Mouse (Mus musculus): ENCODE measurements around the gene Ankrd16.

Ankrd16 gene

DNA sequence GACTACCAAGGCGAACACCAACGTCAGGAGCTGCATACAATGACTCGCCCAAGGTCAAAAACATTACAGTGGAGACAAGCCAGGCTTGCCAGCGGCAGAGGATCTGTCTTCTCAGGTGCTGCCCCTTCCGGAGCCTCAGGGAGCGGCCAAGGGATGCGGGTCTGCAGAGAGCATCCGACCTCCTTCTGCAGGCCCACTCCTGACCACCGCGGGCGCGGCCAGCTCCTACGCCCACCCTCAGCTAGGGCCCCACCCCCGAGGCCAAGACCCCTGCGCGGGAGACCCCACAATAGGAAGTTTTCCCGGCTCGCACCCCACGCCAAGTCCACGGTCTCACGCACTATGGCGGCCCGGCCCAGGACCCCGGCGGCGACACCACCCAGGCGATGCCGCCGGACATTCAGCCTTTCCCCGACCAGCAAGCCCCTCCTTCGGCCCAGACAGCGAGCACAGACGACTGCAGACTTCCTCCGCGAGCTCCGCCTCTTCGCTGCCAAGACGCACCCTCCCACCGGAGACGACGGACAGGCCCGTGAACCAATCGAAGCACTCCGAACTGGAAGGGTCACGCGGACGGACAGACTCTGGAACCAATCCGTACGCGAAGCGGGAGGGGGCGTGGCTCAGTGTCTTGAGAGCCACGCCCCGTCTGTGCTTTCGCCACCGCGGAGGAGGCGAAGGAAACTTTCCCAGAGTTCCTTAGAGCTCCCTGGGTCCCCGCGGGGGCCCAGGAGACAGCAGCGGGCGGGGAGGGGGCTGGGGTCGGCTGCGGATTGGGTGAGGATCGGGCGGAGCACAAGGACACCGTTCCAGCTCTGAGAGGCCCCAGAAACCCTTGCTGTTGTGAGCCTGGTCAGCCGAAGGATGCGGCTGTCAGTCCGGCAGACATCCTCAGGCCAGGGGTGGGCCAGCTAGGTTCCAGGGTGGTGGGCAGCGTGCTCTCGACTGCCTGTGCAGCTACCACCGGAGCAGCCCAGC lies at the start of gene Ankrd16, which contains the start of gene Fbh1:
Gene Ankrd16, plus strand, starts transcription at position 786 of the 978 bp plus-strand sequence.
Gene Fbh1, minus strand, starts transcription at position 492 of the 978 bp plus-strand sequence.
- DNase-seq (ENCODE audit: low spot score) = peak; percentile 100

DNA sequence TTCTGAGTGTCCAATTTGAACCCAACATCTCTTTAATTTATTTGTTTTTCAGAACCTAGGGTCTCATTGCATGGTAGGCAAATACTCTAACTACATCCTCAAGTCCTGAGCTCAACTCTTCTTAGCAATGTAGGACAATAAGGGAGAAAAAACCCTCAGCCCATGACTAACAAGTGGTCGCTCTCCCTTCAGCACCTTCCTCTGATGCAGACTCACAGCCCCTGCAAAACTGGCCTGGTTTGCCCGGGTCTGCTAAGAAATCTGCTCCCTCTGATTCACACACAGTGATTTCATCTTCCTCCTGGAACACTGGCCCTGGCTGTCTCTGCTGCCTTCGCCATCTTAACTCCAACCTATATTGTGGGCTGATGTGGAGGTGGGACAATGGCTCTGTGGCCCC lies 48.6 kb upstream of the Ankrd16 start:
- DNase-seq (ENCODE audit: low spot score) = no peak

DNA sequence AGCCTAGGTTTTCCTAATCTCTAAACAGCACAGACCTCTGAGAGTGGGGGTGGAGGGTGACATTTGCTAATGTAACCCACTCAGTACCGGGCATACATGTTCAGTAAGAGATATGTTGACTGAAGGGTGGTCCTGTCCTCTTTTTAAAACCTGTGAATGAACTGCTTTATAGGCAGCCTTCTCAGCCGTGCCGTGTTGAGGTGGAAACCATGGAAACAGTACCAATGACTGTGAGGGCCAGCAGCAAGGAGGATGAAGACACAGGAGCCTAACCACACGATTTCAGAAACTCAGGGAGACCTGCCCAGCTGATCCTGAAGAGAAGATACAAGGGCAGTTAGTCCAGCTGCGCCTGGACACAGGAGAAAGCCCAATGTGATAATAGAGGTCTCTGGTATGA lies 44.7 kb upstream of the Ankrd16 start:
- DNase-seq (ENCODE audit: low spot score) = no peak

DNA sequence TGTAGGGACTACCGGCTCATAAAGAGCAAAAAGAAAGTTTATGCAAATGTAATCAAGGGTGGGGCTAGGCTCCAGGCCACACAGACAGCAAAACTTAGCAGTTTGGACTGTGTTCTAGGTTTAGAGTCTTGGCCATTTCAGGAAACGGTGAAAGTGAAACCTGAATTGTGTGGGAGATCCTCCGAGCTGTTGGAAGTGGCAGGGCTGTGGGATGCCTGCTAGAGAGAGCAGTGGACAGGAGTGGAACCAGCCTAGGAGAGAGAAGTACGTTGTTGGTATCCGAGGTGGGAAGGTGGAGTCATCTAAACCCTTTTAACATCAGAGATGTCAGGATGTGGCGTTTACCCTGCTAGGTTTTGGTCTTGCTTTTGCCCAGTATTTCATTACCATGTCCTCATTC lies 41.8 kb upstream of the Ankrd16 start:
- DNase-seq (ENCODE audit: low spot score) = no peak

DNA sequence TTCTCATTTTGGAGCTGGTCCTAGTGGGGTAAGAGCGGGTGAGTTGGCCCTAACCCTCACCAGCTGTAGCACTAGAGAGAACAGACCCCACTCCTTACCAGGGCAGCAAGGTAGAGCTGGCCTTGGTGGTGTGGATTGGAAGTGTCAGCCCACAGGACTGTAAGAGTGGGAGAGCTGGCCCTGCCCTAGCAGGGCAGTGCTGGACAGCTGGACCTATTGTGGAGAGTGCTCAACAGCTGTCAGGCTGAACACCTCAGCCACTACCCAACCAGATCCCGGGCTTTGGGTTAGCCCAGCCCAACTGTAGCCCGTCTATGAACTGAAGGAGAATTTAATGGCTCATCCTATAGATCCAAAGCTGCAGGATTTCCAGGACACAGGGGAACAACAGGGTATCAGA lies 38.9 kb upstream of the Ankrd16 start:
- DNase-seq (ENCODE audit: low spot score) = no peak

DNA sequence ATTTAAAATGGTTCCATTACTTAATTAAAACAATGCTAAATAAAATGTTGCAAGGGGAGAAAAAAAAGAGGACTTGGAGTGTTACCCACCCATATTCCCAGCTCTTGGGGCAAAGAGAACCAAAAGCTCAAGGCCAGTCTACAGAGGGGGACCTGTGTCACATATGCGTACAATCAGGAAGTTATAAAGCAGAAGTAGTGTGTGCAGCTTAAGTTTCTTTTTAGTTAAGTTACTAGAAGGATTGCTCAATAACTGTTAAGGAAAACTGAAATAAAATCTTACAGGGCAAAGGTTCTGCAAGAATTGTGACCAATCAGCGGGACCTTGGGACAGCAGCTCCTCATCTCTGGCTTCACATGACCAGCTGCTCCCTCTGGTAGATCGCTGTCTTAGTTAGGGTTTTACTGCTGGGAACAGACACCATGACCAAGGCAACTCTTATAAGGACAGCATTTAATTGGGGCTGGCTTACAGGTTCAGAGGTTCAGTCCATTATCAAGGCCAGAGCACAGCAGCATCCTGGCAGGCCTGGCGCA lies 38.1 kb upstream of the Ankrd16 start:
- DNase-seq (ENCODE audit: low spot score) = no peak

DNA sequence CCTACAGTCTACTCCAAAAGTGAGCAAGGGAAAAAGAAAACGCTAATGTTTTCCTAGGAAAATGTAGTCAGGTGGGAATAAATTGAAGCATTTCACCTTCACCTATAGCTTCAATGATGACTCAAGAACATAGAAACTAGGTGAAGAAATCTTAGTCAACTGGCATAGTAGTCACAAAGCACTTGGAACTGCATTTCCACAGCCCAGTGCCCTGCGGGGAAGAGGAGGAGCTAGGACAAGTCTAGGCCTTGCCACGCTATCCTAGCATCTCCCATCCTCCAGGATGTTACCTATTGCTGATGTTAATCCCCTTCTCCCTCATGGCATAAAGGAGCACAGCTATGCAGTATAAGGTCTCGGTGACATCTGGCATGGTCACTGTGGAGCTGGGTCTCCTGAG lies 15.1 kb upstream of the Ankrd16 start:
- no peak for DNase-seq (ENCODE audit: low spot score)

DNA sequence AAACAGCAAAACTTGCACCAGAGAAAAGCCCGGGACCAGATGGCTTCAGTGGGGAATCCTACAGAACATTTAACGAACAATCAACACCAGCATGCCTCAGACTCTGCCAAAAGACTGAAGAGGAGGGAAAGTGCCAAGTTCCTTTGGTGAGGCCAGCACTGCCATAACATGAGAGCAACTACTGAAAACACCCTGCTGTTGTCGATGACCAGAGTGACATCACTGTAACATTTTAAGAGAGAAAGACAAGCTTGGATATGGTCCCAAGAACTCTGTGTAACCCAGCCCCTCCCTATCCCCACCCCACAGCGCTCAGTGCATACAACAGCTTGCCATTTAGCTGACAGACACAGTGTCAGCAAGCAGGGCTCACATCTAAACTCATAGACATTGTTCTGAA lies 12.0 kb upstream of the Ankrd16 start:
- DNase-seq (ENCODE audit: low spot score) = no peak

DNA sequence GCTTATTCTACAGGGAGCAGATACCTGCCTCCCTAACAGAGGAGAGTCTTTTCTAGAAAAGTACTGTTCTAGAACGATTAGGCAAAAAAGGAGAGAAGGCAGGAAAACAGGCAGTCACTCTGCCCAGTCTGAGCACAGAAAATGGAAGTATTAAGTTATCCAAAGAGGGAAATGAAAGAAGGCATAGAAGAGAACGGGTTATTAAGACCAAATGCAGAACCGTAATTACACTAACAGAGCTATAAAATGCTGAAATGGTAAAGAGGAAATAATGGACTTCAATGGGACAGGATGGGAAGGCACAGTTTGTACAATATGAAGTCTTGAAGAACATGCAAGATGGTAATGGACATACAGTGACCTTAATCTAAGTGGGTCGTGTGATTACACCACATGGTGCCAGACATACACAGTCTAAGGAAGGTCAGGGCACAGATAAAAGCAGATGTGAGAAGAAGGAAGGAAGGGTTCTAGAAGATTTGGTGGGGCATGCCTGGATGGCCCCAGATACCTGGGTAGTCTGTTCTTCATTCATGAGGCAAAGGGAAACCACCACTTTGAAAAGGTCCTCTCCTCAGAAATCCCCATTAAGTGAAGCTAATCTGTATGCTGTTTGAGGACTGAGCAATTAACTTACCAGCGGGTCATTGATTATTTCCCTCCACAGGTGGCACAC lies 11.1 kb upstream of the Ankrd16 start:
- DNase-seq (ENCODE audit: low spot score) = no peak

DNA sequence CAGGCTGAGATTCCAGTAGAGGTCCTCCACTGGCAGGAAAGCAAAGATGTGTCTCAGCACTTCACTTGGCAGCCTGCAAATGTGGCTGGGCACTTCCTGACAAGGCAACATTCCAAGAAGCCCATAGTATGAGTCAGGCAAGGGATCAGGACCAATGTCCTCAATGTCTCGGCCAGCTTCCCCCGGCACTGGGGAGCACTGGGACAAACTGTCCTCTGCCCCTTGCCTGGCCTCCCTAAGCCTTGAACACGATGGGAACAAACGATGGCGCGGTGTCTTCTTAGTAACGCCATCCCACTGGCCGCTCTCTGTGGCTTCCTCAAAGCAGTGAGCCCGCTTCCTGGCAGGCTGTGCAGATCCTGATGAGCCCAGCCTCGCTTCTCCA lies 10.5 kb upstream of the Ankrd16 start:
- DNase-seq (ENCODE audit: low spot score) = no peak

DNA sequence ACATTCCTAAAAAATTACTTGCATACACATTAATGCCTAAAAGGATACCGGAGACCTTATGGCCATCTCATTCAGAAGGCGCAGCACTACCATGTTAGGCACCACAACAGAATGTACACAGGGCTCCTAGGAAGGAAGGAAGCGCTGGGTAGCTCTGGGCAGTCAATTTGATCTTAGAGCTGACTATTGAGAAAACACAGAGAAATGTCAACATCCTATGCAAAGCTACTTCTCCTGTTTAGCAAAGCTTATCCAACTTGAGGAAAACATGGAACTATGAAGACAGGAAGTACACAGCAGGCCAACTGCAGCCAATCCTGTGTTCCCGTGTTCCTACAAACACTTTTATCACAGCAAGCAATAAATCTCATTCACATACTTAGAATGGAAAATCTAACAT lies 6.0 kb upstream of the Ankrd16 start:
- DNase-seq (ENCODE audit: low spot score) = no peak

DNA sequence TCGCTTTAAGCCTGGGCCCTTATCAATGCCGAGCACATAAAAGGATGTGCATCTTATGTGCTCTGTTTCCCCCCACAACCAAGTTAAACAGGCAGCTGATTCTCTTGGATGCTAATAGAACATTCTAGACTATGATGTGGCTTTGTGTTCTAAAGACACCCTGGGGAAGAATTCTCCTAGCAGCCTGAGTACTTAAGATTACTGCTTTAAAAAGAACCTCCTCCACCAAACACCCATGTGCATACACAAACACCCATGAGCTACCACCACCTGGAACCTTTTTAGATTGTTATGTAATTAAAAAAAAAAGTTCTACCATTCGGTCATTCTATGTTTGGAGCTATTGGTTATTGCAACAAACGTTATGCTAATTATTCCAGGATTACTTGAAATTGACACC lies 5.3 kb upstream of the Ankrd16 start:
- DNase-seq (ENCODE audit: low spot score) = no peak

DNA sequence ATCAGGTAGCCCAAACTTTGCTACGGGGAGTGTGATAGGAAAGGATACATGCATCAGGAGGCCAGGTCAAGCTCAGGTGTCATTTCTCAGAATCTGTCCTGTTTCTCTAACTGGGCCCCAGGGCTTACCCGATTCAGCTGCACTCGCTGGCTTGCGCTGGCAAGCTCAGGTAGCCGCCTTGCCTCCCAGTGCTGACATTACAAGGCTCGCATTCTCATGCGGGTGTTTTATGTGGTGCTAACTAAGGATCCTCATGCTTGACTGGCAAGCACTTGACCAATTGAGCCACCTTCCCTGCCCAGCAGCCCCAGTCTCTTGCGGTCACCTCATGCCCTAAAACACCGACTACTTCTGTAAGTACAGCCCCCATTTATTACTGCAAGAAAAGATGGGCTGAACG lies 3.2 kb upstream of the Ankrd16 start:
- DNase-seq (ENCODE audit: low spot score) = no peak

DNA sequence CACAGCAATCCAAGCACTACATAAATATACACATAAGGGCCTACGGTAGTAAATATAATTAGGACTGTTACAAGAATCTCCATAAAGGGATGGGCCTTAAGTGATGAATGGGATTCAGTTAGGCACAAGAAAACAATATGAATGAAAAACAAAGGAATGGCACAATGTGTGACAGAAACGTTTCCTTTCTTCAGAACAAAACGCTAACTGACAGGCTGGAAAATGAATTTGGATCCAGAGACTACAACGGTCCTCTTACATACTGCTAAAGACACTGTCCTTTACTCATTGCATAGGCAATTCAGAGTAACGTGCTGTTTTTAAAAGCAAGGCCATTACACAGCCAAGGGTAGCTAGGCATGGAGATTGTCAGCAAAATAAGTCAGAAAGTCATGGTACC lies 2.6 kb upstream of the Ankrd16 start:
- DNase-seq (ENCODE audit: low spot score) = no peak

DNA sequence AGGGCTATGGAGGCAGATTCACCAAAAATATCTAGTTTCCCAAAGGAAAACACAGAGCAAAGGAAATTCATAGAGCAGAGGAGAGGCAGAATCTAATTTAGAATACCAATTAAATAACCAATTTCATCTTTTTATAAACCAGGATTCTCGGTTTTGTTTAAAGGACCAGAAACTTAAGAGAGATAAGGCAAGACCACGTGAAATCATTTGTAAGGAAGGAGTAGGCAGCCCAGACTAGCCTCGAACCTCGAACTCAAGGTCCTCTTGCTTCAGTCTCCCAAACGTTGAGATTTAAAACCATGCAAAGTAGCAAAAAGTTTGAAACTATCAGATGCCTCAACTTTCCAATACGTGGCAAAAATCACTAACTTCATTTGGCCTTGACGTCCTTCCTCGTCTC lies 1.3 kb upstream of the Ankrd16 start:
- no peak for DNase-seq (ENCODE audit: low spot score)

DNA sequence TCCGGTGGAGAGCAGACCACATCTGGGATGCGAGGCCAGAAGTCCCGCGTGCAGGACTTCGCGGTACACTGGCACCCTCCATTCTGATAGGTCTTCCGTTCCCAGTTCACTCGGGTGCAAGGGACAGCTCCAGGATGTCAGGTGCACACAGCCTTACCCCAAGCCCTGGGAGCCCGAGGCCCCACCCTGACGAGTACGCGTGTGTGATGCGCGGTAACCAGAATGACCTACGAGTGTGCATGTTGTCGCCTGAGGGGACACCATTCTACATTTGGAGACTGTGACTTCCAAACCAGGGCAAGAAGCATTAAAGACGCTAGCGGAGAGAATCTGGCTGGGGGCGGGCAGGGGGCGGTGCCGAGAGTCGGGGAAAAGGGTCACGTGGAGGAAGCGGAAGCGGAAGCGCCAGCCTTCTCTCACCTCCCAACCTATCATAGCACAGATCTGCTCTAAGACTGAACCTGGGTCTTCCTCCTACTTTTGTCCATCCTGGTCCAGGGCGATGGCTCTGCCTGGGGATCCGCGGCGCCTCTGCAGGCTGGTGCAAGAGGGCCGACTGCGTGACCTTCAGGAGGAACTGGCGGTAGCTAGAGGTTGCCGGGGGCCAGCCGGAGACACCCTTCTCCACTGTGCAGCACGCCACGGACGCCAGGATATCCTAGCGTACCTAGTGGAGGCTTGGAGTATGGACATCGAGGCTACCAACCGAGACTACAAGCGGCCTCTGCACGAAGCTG lies 579 bp downstream of the Ankrd16 start:
- peak; percentile 81 for DNase-seq (ENCODE audit: low spot score)

DNA sequence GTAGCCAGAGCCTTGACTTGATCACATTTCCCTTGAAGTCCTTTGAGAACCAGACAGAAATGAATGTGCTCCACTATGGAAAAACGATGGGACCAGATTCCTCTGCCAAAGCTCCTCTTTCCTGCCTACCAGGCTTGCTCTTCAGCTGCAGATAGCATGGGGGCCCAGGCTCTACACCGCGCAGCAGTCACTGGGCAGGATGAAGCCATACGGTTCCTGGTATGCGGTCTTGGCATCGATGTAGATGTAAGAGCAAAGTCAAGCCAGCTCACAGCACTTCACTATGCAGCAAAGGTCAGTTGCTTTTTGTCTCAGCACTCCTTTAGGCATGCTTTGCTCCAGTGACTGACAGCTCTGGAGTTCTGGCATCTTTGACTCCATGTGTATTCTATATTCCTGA lies 6.5 kb downstream of the Ankrd16 start:
- no peak for DNase-seq (ENCODE audit: low spot score)

DNA sequence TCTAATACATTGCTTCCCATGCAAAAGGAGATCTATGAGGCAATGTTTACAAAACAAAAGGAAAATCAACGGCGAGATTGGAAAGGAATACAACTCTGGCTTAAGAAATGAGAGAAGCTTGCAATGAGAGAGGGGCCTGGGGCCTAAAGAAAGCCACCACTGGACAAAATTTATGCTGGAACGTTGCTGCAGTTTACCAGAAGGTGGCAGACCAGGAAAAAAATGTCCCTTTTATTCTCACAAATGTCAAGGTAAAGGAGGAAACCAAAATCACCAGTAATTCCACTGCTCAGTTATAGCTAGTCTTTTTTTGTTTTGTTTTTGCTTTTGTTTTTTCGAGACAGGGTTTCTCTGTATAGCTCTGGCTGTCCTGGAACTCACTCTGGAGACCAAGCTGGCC lies 17.0 kb downstream of the Ankrd16 start:
- no peak for DNase-seq (ENCODE audit: low spot score)

DNA sequence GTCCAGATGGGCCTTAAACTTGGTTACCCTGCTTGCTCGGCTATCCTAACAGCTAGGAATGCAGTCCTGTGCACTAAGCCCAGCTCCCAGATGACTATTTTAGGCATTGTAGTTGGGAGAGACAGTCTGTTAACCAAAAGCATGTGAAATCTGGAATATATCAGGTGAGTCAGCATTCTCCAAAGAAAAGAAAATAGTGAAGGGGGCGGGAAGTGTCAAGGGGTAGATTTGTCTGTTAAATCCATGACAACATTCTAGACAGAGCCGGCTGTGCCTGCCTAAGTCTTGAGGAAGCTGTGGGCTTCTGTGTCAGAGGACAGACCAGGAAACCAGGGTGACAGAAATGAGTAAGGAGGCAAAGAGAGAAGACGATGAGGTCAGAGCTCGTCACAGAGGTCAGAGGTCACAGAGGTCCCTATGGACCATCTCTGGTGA lies 20.3 kb downstream of the Ankrd16 start:
- DNase-seq (ENCODE audit: low spot score) = no peak

DNA sequence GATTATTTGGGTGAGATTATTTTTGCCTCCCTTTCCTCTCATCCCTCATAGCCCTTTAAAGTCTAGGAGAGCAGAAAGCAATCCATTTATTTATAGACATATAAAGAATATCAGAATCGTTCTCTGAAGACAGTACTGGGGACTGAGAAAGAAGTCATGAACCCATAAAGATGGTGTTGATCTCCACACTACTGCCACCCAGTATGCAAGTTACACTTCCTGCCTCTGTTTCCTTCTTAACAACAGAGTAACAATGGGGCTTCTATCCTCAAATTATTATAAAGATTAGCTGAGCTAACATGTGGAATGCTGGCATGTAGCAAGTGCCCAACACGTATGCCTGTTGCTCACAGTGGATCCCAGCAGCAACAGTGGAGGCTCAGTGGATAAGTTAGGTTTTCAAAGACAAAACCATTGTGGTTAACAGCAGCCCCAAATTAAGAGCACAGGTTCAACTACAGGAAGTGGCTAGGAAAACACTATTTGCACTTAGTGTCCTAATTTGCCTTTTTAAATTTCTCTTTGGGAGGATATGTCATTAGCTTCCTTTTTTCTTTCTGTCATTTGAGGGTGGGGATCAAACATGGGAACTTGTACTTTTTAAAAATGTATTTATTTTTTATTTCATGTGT lies 23.7 kb downstream of the Ankrd16 start:
- DNase-seq (ENCODE audit: low spot score) = no peak

Data from testis, postnatal 14 days (tissue).